Mouse (Mus musculus) kidney, postnatal 36 days (tissue): Measurements from ENCODE around the gene Zscan22.
A peak's percentile ranks its signal among the peaks of the same experiment; 100 is the strongest.
"Not testable (repeated sequence)": the region's sequence is repeated elsewhere in the genome, so short reads cannot be mapped to it uniquely, and the experiment has no call there.

Experiments used
- DNase-seq, 2 experiments: peaks; one replicate each; pipeline ENCODE4 v3.0.0; 2021 to 2022; ENCODE audit warnings: mixed read lengths in 2 of 2

The Zscan22 gene

DNA sequence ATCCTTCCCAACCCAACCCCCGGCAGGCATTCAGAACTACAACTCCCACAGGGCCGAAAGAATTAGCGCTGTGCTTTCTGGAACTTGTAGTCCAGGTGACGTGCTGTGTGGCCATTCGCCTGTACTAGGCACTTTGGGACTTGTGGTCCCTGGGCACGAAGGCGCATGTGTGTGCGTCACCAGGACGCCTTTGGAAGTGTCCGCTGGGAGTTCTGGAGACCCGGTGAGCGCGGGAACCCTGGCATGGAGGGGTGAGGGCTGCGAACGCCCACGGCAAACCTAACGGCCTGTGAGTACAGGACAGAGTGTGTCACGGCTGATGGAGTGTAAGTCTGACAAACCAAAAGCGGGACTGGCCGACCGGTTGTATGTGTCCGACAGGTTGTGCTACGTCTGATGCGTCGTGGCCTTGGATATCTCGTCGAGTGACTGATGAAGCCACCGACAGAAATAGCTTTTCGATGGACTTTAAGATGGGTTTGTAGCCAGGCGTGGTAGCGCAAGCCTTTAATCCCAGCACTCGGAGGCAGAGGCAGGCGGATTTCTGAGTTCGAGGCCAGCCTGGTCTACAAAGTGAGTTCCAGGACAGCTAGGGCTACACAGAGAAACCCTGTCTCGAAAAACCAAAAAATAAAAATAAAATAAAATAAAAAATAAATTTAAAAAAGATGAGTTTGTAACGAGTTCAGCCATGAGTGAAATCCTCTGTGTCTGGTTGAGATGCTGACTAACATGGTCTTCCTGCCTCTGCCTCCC lies at the start of gene Zscan22:
TSS of gene Zscan22 (plus strand) at position 161 of the 756 bp plus-strand sequence.
- DNase-seq: peak; percentile 94 to 97

DNA sequence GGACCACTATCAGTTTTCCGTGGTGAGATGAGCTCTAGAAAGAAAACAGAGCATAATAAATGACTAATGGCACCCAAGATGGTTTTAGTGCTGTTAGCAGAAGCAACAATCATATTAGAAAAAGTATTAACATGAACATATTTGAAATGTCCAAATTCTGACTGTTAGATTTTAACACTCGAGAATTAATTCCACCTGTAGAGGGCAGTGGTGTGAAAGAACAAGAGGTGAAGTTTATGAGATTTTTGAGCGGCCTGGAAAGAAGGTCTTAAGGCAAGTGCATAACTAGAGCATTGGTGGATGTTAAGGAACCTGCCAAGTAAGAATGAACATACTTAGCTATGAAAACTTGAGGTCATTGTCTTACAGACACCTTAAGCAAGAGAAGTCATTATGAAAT lies 23.3 kb upstream of the Zscan22 start:
- peak; percentile 29 to 49 for DNase-seq

DNA sequence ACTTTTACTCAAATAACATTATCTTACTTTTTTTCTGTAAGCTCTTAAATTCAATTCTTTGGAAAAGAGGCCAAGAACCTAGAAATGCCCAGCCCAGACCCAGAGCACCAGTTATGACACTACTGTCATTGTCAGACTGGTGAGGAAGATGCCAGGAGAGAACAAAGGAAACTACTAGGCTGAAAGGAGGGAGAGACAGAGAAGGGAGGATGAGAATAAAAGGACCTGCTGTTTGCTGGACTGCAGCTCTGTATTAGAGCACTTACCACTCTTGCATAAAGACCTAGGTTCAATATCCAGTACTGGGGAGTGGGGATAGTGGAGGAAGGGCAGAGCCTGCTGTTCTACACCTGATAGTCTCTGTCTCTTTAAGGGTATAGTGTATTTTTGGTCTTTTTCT lies 17.6 kb upstream of the Zscan22 start:
- no peak for DNase-seq

DNA sequence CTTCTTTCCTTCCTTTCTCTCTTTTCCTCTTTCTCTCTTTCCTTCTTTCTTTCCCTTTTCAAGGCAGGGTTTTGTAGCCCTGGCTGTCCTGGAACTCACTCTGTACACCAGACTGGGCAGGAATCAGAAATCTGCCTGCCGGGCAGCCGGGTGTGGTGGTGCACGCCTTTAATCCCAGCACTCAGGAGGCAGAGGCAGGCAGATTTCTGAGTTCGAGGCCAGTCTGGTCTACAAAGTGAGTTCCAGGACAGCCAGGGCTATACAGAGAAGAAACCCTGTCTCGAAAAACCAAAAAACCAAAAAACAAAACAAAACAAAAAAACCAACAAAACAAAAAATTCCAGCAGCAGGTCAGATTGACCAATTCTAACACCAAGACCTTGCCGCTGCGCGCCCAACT lies 17.1 kb upstream of the Zscan22 start:
- DNase-seq: not testable (repeated sequence)

DNA sequence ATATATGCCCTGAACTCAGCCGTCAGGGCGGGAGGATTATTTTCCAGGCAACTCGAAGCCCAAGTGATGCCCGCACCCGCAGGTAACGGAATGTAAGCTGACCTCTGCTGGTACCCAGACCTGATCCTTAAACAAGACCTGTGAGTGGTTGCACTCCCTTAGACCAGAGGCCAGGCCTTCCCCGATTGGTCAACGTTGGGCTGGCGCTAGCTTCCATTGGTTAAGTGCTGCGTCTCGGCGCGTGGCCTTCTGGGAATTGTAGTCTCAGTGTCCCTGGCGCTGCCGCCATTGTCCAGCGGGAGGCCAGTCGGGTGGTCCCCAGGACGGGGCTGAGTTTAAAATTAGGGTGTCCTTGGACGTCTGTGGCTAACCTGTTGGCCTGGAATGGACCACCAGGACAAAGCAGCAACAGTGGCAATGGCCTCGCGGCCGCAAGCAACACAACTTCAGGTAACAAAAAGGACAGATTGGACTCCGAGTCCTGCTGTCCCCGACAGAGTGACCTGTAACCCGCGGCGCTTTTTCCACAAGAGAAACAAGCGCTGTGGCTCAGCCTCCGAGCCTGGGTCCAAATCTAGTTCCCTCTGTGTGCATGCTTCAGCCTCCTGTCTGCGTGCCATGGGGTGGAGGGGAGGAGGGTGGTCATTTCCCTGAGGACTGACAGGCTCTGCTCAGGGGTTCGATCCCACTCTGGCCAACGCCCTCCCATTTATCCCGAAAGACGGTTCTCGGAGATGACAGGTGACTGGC lies 16.5 kb upstream of the Zscan22 start, which contains the start of gene Zfp128:
TSS of gene Zfp128 (plus strand) at position 267 of the 750 bp plus-strand sequence.
- DNase-seq: peak; percentile 97

DNA sequence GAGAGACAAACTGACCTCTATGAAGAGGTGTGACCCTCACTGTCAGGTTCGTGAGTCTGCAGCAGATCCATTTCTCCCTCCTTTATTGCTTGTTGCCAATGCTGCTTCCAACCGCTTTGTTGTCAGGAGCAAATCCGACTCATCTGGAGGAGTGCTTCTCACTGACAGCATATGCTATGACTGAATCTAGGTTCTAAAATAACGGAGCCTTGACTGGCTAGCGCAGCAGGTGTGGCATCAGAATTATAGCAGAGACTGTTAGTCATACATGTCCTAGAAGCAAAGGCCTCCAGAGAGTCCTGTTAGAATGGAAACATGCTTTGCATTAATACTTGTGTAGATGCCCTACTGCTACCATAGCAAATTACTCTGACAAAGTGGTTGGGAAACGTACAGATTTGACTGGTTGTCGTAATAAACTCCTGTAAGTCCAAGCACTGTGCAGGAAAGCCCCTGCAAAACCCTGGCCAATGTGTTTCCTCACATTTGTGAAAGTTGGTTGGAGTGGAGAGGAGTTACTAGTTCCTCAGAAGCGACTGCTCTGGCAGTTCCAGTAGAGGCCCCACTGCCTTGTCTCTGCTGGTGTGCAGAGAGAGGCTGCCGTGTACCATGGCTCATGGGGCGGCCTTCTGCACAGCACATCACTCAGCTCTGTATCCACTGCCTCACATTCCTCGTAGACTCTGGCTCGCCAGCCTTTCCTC lies 10.9 kb upstream of the Zscan22 start:
- no peak for DNase-seq

DNA sequence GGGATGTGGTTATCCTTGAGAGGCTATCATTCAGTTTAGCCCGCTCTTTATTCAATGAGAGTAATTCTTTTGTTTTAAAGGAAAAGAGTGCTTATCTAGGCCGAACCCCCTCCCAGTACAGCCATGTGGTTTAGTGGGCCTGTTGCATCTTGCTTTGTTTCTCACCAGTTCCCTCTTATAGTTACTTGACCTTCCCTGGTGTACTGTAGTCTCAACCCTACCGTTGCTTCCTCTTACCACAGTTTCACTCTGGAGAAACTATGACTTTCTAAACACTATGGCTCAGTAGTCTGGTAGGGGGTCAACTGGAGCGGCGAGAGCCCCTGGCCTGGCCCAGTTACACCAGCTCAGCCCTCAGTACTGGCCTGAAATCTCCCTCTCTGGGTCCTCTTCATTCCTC lies 10.0 kb upstream of the Zscan22 start:
- no peak for DNase-seq

DNA sequence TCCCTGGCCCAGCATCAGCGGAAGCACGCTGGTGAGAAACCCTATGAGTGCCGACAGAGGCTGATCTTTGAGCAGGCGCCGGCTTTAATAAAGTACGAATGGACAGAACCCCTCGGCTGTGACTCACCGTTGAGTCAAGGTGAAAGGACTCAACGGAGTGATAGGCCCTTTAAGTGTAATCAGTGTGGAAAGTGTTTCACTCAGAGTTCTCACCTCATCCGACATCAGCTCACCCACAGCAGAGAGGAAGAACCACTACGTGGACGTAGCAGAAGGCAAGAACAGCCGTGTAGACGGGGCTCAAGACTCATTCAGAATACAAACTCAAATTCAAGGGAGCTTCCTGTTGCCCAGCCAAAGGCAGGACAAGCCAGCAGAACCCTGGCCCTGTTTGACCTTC lies 6.7 kb upstream of the Zscan22 start:
- no peak for DNase-seq

DNA sequence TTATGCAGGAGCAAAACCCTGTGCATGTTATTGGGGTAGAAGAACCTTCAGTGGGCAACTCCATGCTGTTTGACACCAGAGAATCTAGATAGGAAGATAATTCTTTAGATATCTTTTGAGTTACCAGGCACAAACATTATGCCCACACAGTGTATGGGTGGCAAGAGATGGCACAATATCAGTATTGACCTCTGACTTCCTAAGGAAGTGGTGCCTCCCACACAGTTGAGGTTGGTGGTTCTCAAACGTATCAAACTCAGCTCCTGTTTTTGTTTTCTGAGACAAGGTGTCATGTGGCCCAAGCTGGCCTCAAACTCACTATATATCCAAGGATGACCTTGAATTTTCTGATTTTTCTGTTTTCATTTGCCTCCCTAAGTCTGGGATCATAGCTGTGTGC lies 6.3 kb upstream of the Zscan22 start:
- no peak for DNase-seq

DNA sequence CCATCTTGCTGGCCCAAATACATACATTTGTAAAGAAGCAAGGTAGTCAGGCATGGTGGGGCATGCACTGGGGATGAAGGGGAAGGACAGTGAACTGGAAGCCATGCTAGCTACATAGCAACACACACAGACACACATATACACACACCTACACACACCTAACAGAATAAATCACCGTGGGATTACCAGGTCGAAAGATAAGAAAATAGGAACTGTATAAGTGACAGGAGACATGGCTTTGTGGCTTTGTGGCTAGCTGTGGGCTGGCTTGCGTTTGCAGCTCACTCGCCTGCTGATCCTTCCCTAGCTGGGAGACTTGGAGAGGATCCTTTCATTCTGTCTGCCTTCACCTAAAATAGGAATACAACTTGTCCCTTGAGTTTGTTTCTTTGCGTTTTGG lies 3.9 kb downstream of the Zscan22 start:
- no peak for DNase-seq

DNA sequence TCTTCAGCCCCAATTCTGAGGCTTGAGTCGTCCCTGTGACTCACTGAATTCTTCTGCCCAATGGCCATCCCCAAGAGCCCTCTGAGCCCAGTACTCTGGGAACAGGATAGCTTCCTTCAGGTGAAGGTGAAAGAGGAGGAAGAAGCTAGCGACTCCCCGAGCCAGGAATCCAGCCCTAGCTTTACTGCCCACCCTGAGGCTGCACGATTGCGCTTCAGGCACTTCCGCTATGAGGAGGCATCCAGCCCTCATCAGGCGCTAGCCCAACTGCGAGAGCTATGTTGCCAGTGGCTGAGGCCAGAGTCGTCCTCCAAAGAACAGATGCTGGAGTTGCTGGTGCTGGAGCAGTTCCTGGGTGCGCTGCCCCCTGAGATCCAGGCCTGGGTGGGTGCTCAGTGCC lies 6.0 kb downstream of the Zscan22 start:
- DNase-seq: peak in 1 of 2 experiments; percentile 6

DNA sequence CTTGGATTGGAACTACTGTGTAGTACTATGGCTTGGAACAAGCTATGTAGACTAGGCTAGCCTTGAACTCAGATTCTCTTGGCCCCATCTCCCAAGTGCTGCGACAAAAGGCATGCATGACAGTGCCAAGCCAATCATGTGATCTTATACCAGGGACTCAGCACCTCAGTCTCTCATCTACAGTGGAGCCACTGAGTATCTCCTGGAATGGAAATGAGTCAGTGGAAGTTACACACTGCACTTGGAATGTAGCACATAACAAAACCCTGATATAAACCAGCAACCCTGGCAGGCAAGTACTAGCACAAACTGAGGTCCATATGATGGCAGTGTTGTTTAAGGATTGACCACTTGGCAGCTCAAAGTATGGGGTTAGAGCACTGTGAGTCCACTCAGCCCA lies 7.5 kb downstream of the Zscan22 start:
- DNase-seq: no peak

DNA sequence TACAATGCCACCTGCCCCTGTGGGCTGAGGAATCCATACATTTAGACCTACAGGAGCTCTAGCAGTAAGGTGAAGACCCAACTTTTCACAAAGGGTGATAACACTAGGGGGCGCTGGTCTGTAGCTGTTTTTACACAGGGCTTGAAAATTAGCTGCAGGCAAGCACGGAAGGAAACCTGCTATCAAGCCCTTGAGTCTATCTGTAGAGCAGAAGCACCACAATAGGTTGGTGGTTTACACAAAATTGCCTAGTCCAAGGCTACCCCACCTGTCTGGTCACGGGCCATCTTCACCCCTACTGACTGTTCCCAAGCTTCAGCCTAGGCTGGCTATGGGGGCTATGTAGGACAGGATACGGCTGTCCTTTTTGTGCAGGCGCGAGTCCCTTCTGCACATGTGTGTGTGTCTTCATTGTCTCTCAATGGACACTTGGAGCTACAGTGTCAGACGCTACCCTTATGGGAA lies 11.9 kb downstream of the Zscan22 start:
- peak; percentile 79 to 90 for DNase-seq

DNA sequence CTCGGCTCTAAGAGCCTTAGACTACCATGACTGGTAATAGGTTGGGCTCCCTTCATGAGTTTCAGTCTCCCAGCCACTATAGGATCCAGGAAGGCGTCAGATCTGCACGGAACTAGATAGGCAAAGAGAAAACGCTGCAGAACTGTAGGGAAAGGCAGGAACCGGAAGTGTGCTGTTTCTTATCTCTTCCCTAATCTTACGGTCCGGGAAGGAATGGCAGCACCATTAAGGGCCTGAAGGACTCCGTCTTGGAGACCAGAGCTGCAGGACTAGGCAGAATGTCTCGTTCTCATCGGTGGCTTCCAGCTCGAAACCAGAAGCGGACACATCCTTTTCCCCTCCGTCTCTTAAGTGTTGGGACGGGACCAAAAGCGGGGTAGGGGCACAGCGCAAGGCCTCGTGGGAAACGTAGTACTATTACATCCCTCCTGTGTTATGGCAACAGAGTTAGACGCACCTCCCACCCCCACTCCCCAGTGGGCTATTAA lies 12.6 kb downstream of the Zscan22 start:
- DNase-seq: peak; percentile 60 to 75

DNA sequence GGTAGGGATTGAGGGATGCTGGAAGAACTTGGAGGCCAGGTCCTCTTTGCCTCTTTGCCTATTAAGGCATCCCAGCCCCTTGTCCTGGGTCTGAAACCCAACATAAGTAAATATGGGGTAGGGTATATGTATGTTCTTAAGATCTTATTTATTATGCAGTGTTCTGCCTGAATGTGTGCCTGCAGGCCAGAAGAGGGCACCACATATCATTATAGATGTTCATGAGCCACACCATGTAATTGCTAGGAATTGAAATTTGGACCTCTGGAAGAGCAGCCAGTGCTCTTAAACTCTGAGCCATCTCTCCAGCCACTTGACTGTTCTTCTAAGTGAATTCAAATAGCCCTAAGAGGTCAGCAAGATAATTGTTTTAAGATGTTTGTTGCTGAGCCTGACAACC lies 15.9 kb downstream of the Zscan22 start:
- DNase-seq: peak; percentile 19

DNA sequence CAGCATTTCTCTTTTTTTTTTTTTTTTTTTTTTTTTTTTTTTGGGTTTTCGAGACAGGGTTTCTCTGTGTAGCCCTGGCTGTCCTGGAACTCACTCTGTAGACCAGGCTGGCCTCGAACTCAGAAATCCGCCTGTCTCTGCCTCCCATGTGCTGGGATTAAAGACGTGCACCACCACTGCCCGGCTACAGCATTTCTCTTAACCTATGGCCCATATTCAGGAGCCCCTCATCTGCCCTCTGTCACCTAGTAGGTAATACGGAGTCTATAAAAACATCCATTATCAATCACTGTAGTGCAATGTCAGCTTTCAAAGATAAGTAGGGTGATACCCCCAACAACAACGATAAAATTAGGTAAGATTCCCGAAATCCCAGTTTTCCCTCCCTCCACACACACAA lies 22.9 kb downstream of the Zscan22 start:
- DNase-seq: not testable (repeated sequence)

DNA sequence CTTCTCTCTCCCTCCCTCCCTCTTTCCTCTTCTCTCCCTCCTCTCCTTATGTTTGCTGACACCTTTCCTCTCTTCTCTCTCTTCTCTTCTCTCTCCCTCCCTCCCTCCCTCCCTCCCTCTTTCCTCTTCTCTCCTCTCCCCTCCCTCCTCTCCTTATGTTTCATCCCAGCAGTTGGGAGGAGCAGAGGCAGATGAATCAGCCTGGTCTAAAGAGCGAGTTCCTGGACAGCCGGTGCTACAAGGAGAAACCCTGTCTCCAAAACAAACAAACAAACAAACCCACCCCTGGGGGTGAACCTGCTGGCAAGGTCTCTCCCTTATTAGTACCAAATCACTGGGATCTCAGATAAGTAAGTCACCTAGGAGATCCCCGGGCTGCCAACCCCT lies 23.7 kb downstream of the Zscan22 start:
- DNase-seq: peak in 1 of 2 experiments; percentile 6

DNA sequence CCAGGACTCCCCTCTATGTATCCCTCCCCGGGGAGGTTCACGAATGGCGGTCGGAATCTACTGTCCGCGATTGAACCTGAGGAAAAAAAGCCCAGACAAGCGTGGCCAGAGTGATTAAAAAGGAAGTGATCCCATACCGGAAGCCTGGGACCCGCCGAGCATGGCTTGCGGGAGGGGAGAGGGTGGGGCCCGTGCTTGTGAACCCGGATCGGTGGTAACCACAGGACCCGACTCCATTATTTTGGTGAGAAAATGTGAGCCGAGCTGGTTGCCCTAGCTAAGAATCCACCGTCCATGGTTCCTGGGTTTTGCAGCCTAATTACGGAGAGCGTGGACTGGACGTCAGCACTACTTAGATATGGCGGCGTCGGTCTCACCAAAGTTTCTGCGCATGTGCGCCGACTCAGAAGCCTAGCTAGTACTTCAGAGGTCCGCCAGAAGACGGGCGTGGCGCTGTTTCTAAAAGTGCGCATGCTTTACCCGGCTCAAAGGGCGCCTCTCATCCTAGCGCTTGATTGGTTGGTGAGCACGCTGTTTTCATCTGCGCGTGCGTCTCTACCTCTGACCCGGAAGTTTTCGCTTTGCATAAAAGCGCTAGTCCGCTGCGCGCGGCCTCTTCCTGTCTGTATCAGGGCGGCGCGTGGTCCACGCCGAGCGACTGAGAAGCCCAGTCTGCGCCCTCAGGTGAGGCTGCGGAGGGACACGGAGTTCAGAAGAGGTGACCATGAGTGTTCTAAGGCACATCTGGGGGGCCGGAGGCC lies 24.3 kb downstream of the Zscan22 start, which contains the start of gene Rps5:
TSS of gene Rps5 (plus strand) at position 586 of the 761 bp plus-strand sequence.
- peak; percentile 99 for DNase-seq

DNA sequence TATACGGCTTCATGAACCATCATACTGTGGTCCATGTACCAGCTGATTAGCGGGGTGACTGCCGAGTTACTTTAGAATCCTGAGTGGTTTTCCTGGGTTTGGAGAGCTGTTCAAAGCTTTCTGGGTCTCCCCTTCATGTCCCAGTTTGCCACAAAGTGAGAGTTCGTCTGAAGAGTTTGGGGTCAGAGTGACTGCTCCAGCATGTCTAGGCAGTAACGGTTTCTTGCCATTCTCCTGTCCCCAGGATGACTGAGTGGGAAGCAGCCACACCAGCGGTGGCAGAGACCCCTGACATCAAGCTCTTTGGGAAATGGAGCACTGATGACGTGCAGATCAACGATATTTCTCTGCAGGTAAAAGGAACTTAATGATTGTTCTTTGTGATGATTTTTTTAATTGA lies 25.1 kb downstream of the Zscan22 start:
- DNase-seq: no peak

DNA sequence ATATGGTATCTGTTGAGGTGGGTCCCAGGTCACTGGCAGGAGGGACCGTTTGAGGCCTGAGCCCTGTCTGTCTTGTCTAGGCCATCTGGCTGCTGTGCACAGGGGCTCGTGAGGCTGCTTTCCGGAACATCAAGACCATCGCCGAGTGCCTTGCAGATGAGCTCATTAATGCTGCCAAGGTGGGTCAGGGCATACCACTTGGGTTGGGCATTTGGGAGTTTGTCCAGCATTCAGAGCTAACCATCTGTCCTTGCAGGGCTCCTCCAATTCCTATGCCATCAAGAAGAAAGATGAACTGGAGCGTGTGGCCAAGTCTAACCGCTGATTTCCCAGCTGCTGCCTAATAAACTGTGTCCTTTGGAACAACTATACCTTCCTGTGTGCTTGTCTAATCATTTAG lies 28.7 kb downstream of the Zscan22 start:
- DNase-seq: no peak

DNA sequence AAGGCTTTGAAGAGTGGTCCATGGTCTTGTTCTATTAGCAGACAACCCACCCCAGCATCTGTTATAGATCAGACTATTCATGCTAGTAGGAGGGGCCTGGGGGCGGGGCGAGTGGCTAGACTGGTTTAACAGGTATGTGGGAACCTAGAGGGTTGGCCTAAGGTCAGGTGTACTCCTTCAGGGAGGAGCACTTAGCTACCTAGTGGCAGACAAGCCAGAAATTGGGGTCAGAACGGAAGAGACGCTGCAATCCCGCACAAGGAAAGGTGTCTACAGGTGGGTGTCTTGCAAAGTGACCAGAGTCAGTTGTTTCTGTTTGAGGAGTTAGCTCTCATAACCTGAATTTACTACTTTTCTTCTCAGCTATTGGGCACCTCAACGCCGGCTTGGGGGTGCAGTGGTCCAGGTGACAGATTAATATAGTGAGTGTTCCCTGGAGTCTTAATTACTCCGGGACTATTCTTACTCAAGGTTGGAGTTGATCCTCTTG lies 29.6 kb downstream of the Zscan22 start, which contains the start of gene Rnf225:
TSS of gene Rnf225 (plus strand) at position 226 of the 490 bp plus-strand sequence.
- DNase-seq: peak; percentile 47 to 73
